Mouse (Mus musculus): ENCODE measurements around the gene Lypd6b.

Gene Lypd6b

DNA sequence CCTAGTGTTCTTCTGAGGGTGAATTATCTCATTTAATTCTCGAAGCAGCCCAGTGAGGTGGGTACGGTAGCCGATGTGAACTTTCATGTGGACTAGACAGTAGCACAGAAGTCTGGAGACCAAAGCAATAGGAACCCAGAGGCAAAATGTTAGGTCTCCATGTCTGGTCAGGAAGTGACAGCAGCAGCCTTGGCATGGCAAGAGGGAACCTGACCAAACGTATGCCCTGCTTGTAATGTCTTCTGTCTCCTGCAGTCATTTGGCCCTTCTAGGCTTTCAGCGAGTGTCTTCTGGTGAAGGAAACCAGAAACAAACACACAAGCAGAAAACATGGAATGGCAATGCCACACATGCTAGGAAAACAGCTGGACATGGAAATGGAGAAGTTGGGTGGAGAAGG, 29.1 kb downstream of the Lypd6b start:
- H3K27me3 ChIP-seq (ENCODE audit: insufficient read depth, low read length) = peaks cover 15% of the 10 kb centered on the region
- no peak overlapping the region for H3K4me3 ChIP-seq (replicated peaks; ENCODE audit: low read length)
- H3K4me1 ChIP-seq (replicated peaks; ENCODE audit: low read depth, low read length) = peaks cover 37% of the 10 kb centered on the region
- no peaks in the 10 kb centered on the region for H3K9me3 ChIP-seq (ENCODE audit: low read length)
- TF ChIP-seq CTCF (conservative IDR thresholded peaks at IDR 0.05; ENCODE audit: low read length) (no peak), NANOG (IDR thresholded peaks at IDR 0.05; ENCODE audit: borderline replicate concordance, low read length) (no peak), POU5F1 (IDR thresholded peaks at IDR 0.05; ENCODE audit: borderline replicate concordance, low read length) (no peak)
- no peaks in the 10 kb centered on the region for H3K36me3 ChIP-seq (ENCODE audit: insufficient read depth, low read length)

DNA sequence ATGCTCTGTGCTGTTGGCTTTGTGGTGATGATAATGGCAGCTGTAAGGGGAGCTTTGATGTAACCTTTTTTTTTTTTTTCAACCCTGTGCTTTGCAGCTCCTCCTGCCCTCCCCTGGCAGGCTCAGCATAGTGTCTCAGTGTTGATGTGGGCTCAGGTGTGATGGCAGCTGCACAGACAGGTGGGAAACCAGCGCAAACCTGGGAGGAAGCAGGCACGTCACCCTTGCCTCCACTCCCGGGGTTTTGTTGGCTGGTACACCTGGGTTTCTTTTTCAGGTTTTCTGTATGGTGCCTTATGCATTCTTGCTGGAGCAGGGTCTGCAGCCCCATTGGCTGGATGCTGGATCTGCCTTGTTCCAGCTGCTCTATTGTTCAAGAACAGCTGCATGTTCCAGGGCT, 29.7 kb downstream of the Lypd6b start:
- TF ChIP-seq NANOG (IDR thresholded peaks at IDR 0.05; ENCODE audit: borderline replicate concordance, low read length) (no peak), POU5F1 (IDR thresholded peaks at IDR 0.05; ENCODE audit: borderline replicate concordance, low read length) (no peak), CTCF (conservative IDR thresholded peaks at IDR 0.05; ENCODE audit: low read length) (no peak)
- Histone ChIP-seq H3K4me3 (replicated peaks; ENCODE audit: low read length) (no peak overlapping the region), H3K4me1 (replicated peaks; ENCODE audit: low read depth, low read length) (peaks cover 31% of the 10 kb centered on the region), H3K9me3 (ENCODE audit: low read length) (no peaks in the 10 kb centered on the region), H3K36me3 (ENCODE audit: insufficient read depth, low read length) (no peaks in the 10 kb centered on the region), H3K27me3 (ENCODE audit: insufficient read depth, low read length) (peaks cover 15% of the 10 kb centered on the region)

DNA sequence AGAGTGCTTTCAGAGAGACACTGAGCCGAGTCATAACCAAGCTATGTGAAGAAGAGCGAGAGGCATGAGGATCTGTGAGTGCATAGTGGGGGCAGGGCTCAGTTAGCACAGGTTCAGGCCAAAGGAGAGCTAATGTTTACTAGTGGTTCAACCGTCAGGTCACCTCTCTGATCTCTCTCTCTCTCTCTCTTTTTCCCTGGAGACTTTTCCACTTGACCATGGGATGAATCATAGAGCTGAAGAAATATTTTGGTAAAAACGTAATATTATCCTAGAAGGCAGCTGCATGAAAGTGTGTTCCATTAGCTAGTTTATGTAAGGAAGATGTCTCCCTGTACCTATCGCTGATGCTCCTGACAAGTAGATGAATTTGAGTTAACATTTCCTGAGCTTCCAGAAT, 30.6 kb downstream of the Lypd6b start:
- no peak for TF ChIP-seq CTCF (conservative IDR thresholded peaks at IDR 0.05; ENCODE audit: low read length)
- TF ChIP-seq NANOG (IDR thresholded peaks at IDR 0.05; ENCODE audit: borderline replicate concordance, low read length) = no peak
- TF ChIP-seq POU5F1 (IDR thresholded peaks at IDR 0.05; ENCODE audit: borderline replicate concordance, low read length) = no peak
- Histone ChIP-seq H3K4me1 (replicated peaks; ENCODE audit: low read depth, low read length) (peaks cover 26% of the 10 kb centered on the region), H3K27me3 (ENCODE audit: insufficient read depth, low read length) (peaks cover 15% of the 10 kb centered on the region), H3K4me3 (replicated peaks; ENCODE audit: low read length) (no peak overlapping the region), H3K36me3 (ENCODE audit: insufficient read depth, low read length) (no peaks in the 10 kb centered on the region), H3K9me3 (ENCODE audit: low read length) (no peaks in the 10 kb centered on the region)

DNA sequence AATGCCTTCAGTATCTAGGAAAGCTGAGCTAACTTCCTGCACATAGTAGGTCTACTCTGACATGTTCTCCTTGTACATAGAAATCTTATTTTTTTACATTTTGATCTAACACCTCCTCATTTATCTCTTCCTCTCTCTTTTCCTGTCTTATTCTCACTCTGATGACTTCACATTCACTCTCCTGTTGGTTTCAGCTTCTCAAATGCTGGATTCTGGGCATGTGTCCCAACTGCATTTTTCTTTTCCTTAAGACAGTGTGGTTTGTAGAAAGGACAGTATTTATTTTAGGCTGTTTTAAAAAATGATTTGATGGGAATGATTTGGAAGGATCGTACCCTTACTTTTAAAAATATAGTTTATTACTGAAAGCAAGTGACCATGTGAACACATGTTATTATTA, 34.8 kb downstream of the Lypd6b start:
- peaks cover 8% of the 10 kb centered on the region for H3K4me1 ChIP-seq (replicated peaks; ENCODE audit: low read depth, low read length)
- peaks cover 6% of the 10 kb centered on the region; the same call in 1 of the 2 replicates for H3K27me3 ChIP-seq (ENCODE audit: insufficient read depth, low read length)
- H3K4me3 ChIP-seq (replicated peaks; ENCODE audit: low read length) = no peak overlapping the region
- H3K36me3 ChIP-seq (ENCODE audit: insufficient read depth, low read length) = no peaks in the 10 kb centered on the region
- no peaks in the 10 kb centered on the region for H3K9me3 ChIP-seq (ENCODE audit: low read length)
- TF ChIP-seq POU5F1 (IDR thresholded peaks at IDR 0.05; ENCODE audit: borderline replicate concordance, low read length) = no peak
- TF ChIP-seq NANOG (IDR thresholded peaks at IDR 0.05; ENCODE audit: borderline replicate concordance, low read length) = no peak
- no peak for TF ChIP-seq CTCF (conservative IDR thresholded peaks at IDR 0.05; ENCODE audit: low read length)

DNA sequence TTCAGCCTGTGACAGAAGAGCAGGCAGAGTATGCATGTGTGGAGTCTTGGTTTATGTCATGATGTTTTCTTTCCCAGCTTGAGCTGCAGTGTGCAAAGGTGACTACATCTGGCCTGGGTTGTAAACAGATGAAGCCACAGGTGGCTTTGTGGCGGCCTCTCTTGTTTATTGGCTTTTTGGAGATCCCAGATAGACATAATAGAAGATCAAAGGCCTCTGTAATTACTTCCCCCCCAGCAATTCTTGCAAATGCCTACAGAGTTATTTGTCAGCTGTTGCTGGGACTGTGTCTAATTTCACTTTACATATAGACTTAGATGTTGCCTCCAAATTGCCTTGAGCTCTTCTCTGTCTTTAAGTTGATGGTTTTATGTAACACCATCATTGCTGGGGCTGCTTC, 38.1 kb downstream of the Lypd6b start:
- Histone ChIP-seq H3K4me3 (replicated peaks; ENCODE audit: low read length) (no peak overlapping the region), H3K9me3 (ENCODE audit: low read length) (no peaks in the 10 kb centered on the region), H3K36me3 (ENCODE audit: insufficient read depth, low read length) (no peaks in the 10 kb centered on the region), H3K27me3 (ENCODE audit: insufficient read depth, low read length) (peaks cover 3% of the 10 kb centered on the region; the same call in 1 of the 2 replicates), H3K4me1 (replicated peaks; ENCODE audit: low read depth, low read length) (peaks cover 10% of the 10 kb centered on the region)
- no peak for TF ChIP-seq POU5F1 (IDR thresholded peaks at IDR 0.05; ENCODE audit: borderline replicate concordance, low read length)
- no peak for TF ChIP-seq NANOG (IDR thresholded peaks at IDR 0.05; ENCODE audit: borderline replicate concordance, low read length)
- TF ChIP-seq CTCF (conservative IDR thresholded peaks at IDR 0.05; ENCODE audit: low read length) = no peak

DNA sequence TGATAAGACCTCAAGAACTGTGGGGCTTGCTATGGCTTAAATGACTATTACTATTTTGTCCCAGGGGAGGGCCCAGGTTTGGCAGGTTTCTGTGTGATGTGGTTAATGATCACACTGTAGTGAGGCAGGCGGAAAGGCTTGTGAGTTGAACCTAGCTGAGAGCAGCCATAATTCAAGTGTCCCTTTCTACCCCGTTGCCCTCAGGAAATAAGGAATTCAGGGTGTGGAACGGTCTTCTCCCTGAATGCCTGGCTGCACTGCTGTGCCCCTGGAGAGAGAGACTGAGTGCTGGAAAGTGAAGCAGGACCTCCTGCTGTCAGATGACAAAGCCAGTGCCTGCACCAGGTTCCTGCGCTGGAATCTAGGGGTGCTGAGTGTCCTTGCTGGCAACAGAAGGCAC, 40.3 kb downstream of the Lypd6b start:
- Histone ChIP-seq H3K36me3 (ENCODE audit: insufficient read depth, low read length) (no peaks in the 10 kb centered on the region), H3K4me3 (replicated peaks; ENCODE audit: low read length) (no peak overlapping the region), H3K9me3 (ENCODE audit: low read length) (no peaks in the 10 kb centered on the region), H3K4me1 (replicated peaks; ENCODE audit: low read depth, low read length) (peaks cover 10% of the 10 kb centered on the region), H3K27me3 (ENCODE audit: insufficient read depth, low read length) (no peaks in the 10 kb centered on the region)
- TF ChIP-seq CTCF (conservative IDR thresholded peaks at IDR 0.05; ENCODE audit: low read length) = no peak

DNA sequence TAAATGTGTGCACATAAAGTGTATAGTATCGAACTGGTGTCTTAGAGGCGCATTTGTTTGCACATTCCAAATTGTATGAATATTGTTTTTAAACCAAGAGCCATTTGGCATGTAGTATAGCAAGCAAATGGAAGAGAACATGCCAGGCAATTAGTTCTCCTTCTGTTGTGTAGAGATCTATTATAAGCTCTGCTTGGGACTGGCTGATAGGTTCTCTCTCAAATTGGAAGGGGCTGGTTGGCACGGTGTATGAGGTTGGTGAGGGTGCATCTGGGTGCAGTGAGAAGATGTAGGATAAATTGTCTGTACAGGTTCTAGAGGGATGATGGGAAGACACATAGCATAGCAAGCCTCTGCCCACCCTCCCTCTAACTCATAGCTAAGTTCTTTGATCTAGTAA, 42.9 kb downstream of the Lypd6b start:
- H3K9me3 ChIP-seq (ENCODE audit: low read length) = no peaks in the 10 kb centered on the region
- no peaks in the 10 kb centered on the region for H3K27me3 ChIP-seq (ENCODE audit: insufficient read depth, low read length)
- TF ChIP-seq CTCF (conservative IDR thresholded peaks at IDR 0.05; ENCODE audit: low read length) (no peak), POU5F1 (IDR thresholded peaks at IDR 0.05; ENCODE audit: borderline replicate concordance, low read length) (no peak), NANOG (IDR thresholded peaks at IDR 0.05; ENCODE audit: borderline replicate concordance, low read length) (no peak)
- no peak overlapping the region for H3K4me3 ChIP-seq (replicated peaks; ENCODE audit: low read length)
- H3K4me1 ChIP-seq (replicated peaks; ENCODE audit: low read depth, low read length) = peaks cover 10% of the 10 kb centered on the region
- no peaks in the 10 kb centered on the region for H3K36me3 ChIP-seq (ENCODE audit: insufficient read depth, low read length)

DNA sequence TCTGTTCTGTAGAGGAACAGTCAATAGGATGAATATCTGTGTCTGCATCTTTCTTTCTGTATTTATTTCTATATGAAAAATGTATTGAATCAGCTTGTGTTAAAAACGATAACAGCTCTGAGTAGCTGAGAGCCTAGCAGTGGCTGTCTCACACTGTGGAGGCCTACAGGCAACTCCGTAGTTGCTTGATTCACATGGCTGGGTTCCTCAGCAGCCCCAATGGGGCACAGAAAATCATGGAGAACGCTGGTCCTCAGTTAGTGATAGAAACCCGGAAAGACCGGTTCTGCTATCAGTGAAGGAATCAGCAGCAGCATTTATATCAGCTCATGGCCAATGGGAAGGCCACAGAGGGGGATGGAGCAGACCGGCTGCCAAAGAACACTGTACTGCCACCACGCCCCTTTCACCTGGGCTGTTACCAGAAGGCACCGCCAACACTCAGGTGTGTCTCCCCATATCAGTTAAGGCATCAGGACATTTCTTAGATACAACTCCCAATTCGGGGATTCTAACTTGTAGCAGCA, 44.9 kb downstream of the Lypd6b start:
- H3K4me3 ChIP-seq (replicated peaks; ENCODE audit: low read length) = no peak overlapping the region
- H3K4me1 ChIP-seq (replicated peaks; ENCODE audit: low read depth, low read length) = peaks cover 7% of the 10 kb centered on the region
- no peaks in the 10 kb centered on the region for H3K27me3 ChIP-seq (ENCODE audit: insufficient read depth, low read length)
- TF ChIP-seq POU5F1 (IDR thresholded peaks at IDR 0.05; ENCODE audit: borderline replicate concordance, low read length) (no peak), NANOG (IDR thresholded peaks at IDR 0.05; ENCODE audit: borderline replicate concordance, low read length) (no peak)
- H3K9me3 ChIP-seq (ENCODE audit: low read length) = no peaks in the 10 kb centered on the region
- no peaks in the 10 kb centered on the region for H3K36me3 ChIP-seq (ENCODE audit: insufficient read depth, low read length)

DNA sequence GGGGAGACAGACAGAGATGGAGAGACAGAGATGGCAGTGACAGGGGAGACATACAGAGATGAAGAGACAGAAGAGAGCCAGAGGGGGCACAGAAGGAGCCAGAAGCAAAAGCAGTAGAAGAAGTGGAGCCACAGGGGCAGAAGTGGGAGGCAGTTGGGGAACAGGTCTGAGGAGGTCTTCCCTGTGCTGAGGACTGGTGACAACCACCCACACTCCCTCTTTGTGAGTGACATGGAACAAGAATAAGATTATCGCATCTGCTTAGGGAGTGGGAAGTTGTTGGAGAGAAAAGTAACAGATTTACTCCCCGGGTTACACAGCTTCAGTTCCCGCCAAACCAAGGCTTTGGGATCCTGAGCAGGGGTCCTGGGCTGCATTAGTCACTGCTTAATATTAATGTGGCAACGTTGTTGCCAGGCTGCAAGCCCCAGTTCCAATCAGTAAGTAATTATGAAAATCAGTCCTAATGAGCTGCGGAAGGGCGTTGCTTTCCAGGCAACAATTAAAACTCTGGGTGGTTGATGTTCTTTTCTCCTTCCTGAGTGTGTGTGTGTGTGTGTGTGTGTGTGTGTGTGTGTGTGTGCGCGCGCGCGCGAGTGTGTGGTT, 50.1 kb downstream of the Lypd6b start:
- Histone ChIP-seq H3K4me1 (replicated peaks; ENCODE audit: low read depth, low read length) (no peaks in the 10 kb centered on the region), H3K27me3 (ENCODE audit: insufficient read depth, low read length) (no peaks in the 10 kb centered on the region), H3K36me3 (ENCODE audit: insufficient read depth, low read length) (no peaks in the 10 kb centered on the region), H3K4me3 (replicated peaks; ENCODE audit: low read length) (no peak overlapping the region), H3K9me3 (ENCODE audit: low read length) (peaks cover 13% of the 10 kb centered on the region)
- no peak for TF ChIP-seq NANOG (IDR thresholded peaks at IDR 0.05; ENCODE audit: borderline replicate concordance, low read length)
- TF ChIP-seq POU5F1 (IDR thresholded peaks at IDR 0.05; ENCODE audit: borderline replicate concordance, low read length) = no peak
- no peak for TF ChIP-seq CTCF (conservative IDR thresholded peaks at IDR 0.05; ENCODE audit: low read length)
